Comparison of ENCODE assay signal across 20 mouse cellular contexts in the genomic region with DNA sequence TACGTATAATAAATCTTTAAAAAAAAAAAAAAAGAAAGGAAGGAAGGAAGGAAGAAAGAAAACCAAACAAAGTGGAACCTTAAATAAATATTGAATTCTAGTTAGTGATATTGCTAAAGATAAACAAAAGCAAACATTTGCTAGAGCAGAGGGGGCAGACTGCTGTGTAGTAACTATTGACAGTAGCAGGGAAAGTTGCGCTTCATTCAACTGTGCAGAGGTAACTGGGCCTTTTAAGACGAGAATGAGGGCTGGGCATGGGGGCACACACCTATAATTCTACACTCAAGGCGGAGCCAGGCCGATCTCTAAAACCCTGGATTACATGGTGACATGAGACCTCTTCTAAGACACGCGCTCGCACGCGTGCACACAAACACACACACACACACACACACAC. TPM values are rescaled to one million over a fixed set of nuclear protein-coding genes. Genes with fewer than 3 reads are reported as not detected.
DNase-seq lines count a peak whose midpoint lies in the region; ATAC-seq lines count a peak whose summit lies in the region.
"Had no signal": no experiment of that assay in that cellular context is flagged by ENCODE, and none has a peak within 500 bp of the region (broad histone marks: within the 10 kb centered on the region; RNA-seq: fewer than 3 reads in every experiment).

No protein-coding gene starts in this region.

- peaks cover 2% of the 10 kb centered on the region; the same call in 1 of the 2 replicates for H3K36me3 ChIP-seq in heart, embryonic 10.5 days
- H3K36me3 ChIP-seq in neural tube, embryonic 13.5 days, result peaks cover 5% of the 10 kb centered on the region
- H3K36me3 ChIP-seq in neural tube, embryonic 15.5 days, result no peaks in the 10 kb centered on the region
- H3K36me3 ChIP-seq: heart, embryonic 12.5 days; hindbrain, embryonic 15.5 days had no signal

- no peak overlapping the region for H3K9ac ChIP-seq in neural tube, embryonic 13.5 days
- H3K9ac ChIP-seq in neural tube, embryonic 15.5 days (replicated peaks), result no peak overlapping the region

- peaks cover 7% of the 10 kb centered on the region for H3K4me1 ChIP-seq in heart, embryonic 10.5 days
- peaks cover 15% of the 10 kb centered on the region for H3K4me1 ChIP-seq in neural tube, embryonic 13.5 days (replicated peaks)
- peaks cover 14% of the 10 kb centered on the region for H3K4me1 ChIP-seq in neural tube, embryonic 15.5 days

- DNase-seq in cerebellum, adult 11-12 months, result peak; percentile 14
- DNase-seq in cerebellum, postnatal 10 days, result no peak
- peak; percentile 82 for DNase-seq in heart, adult 11 months
- no peak for DNase-seq in heart, embryonic 10.5 days (ENCODE audit: low spot score)
- DNase-seq in yolk sac, embryonic 10.5 days (ENCODE audit: low spot score), result peak; percentile 20
- no peak for DNase-seq in right cerebral cortex, postnatal 10 days (ENCODE audit: low spot score in 2 of 2)
- DNase-seq: adrenal gland, adult 2 months; adrenal gland, postnatal 25 days; cerebellum, adult 9-11 months; gastrocnemius, adult 2 months; gastrocnemius, postnatal 25 days had no signal

- H3K27ac ChIP-seq in heart, embryonic 10.5 days, result no peak overlapping the region
- H3K27ac ChIP-seq in neural tube, embryonic 13.5 days (replicated peaks), result no peak overlapping the region
- no peak overlapping the region for H3K27ac ChIP-seq in neural tube, embryonic 15.5 days (replicated peaks)
- H3K27ac ChIP-seq: forebrain, embryonic 13.5 days had no signal

- H3K9me3 ChIP-seq in heart, embryonic 10.5 days, result no peaks in the 10 kb centered on the region
- no peaks in the 10 kb centered on the region for H3K9me3 ChIP-seq in neural tube, embryonic 13.5 days
- no peaks in the 10 kb centered on the region for H3K9me3 ChIP-seq in neural tube, embryonic 15.5 days (replicated peaks)
- H3K9me3 ChIP-seq: embryonic facial prominence, embryonic 13.5 days; forebrain, embryonic 13.5 days; heart, embryonic 12.5 days; hindbrain, embryonic 10.5 days; hindbrain, embryonic 15.5 days had no signal

- no peaks in the 10 kb centered on the region for H3K27me3 ChIP-seq in heart, embryonic 10.5 days (ENCODE audit: insufficient read depth, poor library complexity, severe bottlenecking)
- 0 out of 2 replicates have a peak, but pooled peaks cover 10% of the 10 kb centered on the region for H3K27me3 ChIP-seq in neural tube, embryonic 13.5 days
- H3K27me3 ChIP-seq in neural tube, embryonic 15.5 days (replicated peaks), result 0 out of 2 replicates have a peak, but pooled peaks cover 9% of the 10 kb centered on the region
- H3K27me3 ChIP-seq: forebrain, embryonic 13.5 days; heart, embryonic 12.5 days; hindbrain, embryonic 15.5 days had no signal

- 0 out of 2 replicates have a peak overlapping the region, but pooled peaks have one; percentile 70 for H3K4me2 ChIP-seq in neural tube, embryonic 13.5 days
- no peak overlapping the region for H3K4me2 ChIP-seq in neural tube, embryonic 15.5 days

- WGBS in heart, embryonic 10.5 days, result 93% methylated on average over 10 of the region's 10 CpGs
- WGBS in neural tube, embryonic 13.5 days, result 95% methylated on average over 10 of the region's 10 CpGs
- WGBS in neural tube, embryonic 15.5 days, result 97% methylated on average over 10 of the region's 10 CpGs

- no peak for ATAC-seq in neural tube, embryonic 13.5 days (ENCODE audit: low read depth)
- ATAC-seq in neural tube, embryonic 15.5 days (ENCODE audit: low FRiP score), result no peak
- ATAC-seq: forebrain, embryonic 13.5 days; intestine, embryonic 16.5 days had no signal

- H3K4me3 ChIP-seq in heart, embryonic 10.5 days, result no peak overlapping the region
- no peak overlapping the region for H3K4me3 ChIP-seq in neural tube, embryonic 13.5 days
- no peak overlapping the region for H3K4me3 ChIP-seq in neural tube, embryonic 15.5 days (replicated peaks)

RNA-seq across cellular contexts. Expression of gene Nek4, which starts 1.2 kb away (rescaled TPM):
- polyA plus RNA-seq in heart, embryonic 10.5 days (2016; fragmentation: Nextera tagmentation; extraction: Ambion mirVana), result 7.3 and 13.4 TPM in 2 replicates
- 13.5 and 16.4 TPM in 2 replicates for polyA plus RNA-seq in neural tube, embryonic 13.5 days (2015; fragmentation: Nextera tagmentation; extraction: Ambion mirVana)
- polyA plus RNA-seq in neural tube, embryonic 15.5 days (2015; fragmentation: Nextera tagmentation; extraction: Ambion mirVana), result 15.8 and 16.6 TPM in 2 replicates

RNA-seq across cellular contexts. Expression of gene Itih1, which starts 6.9 kb away (rescaled TPM):
- 0.16 and 2.1 TPM in 2 replicates for polyA plus RNA-seq in heart, embryonic 10.5 days (2016; fragmentation: Nextera tagmentation; extraction: Ambion mirVana)
- polyA plus RNA-seq in neural tube, embryonic 13.5 days (2015; fragmentation: Nextera tagmentation; extraction: Ambion mirVana), result 0.10 TPM in 1 of 2 replicates, not detected in the other
- polyA plus RNA-seq in neural tube, embryonic 15.5 days (2015; fragmentation: Nextera tagmentation; extraction: Ambion mirVana), result not detected in 2 replicates
- polyA plus RNA-seq: C2C12; embryonic facial prominence, embryonic 13.5 days; forebrain, embryonic 13.5 days; hindbrain, embryonic 10.5 days; hindbrain, embryonic 15.5 days had no signal

RNA-seq across cellular contexts. Expression of gene Itih3, which starts 26.4 kb away (rescaled TPM):
- polyA plus RNA-seq in heart, embryonic 10.5 days (2016; fragmentation: Nextera tagmentation; extraction: Ambion mirVana), result 0.64 and 5.0 TPM in 2 replicates
- 0.42 and 0.87 TPM in 2 replicates for polyA plus RNA-seq in neural tube, embryonic 13.5 days (2015; fragmentation: Nextera tagmentation; extraction: Ambion mirVana)
- 1.6 and 1.7 TPM in 2 replicates for polyA plus RNA-seq in neural tube, embryonic 15.5 days (2015; fragmentation: Nextera tagmentation; extraction: Ambion mirVana)
- polyA plus RNA-seq: embryonic facial prominence, embryonic 13.5 days had no signal

RNA-seq across cellular contexts. Expression of gene Glt8d1, which starts 51.2 kb away (rescaled TPM):
- polyA plus RNA-seq in heart, embryonic 10.5 days (2016; fragmentation: Nextera tagmentation; extraction: Ambion mirVana), result 41.2 and 46.7 TPM in 2 replicates
- polyA plus RNA-seq in neural tube, embryonic 13.5 days (2015; fragmentation: Nextera tagmentation; extraction: Ambion mirVana), result 62.8 and 65.0 TPM in 2 replicates
- polyA plus RNA-seq in neural tube, embryonic 15.5 days (2015; fragmentation: Nextera tagmentation; extraction: Ambion mirVana), result 54.4 and 55.9 TPM in 2 replicates

RNA-seq across cellular contexts. Expression of gene Spcs1, which starts 51.5 kb away (rescaled TPM):
- 290 and 338 TPM in 2 replicates for polyA plus RNA-seq in heart, embryonic 10.5 days (2016; fragmentation: Nextera tagmentation; extraction: Ambion mirVana)
- polyA plus RNA-seq in neural tube, embryonic 13.5 days (2015; fragmentation: Nextera tagmentation; extraction: Ambion mirVana), result 360 and 392 TPM in 2 replicates
- 363 and 381 TPM in 2 replicates for polyA plus RNA-seq in neural tube, embryonic 15.5 days (2015; fragmentation: Nextera tagmentation; extraction: Ambion mirVana)

Comparison
In these comparisons a context has a peak if more than half of its experiments do, and no peak if none do; other contexts are left out.
1. DNase-seq: peak in cerebellum, adult 11-12 months (single experiment), heart, adult 11 months (single experiment) and yolk sac, embryonic 10.5 days (single experiment); none in cerebellum, postnatal 10 days (0 of 2), heart, embryonic 10.5 days (single experiment) and right cerebral cortex, postnatal 10 days (0 of 2).